Mouse (Mus musculus) CH12.LX (cell line): ENCODE data around the gene Zdhhc8. TPM values are rescaled to one million over a fixed set of nuclear protein-coding genes. Genes with fewer than 3 reads are reported as not detected.

Source experiments
- DNase-seq: peaks from one replicate; pipeline ENCODE4 v3.0.0-alpha.2; 2013; ENCODE audit errors: extremely low read depth
- H3K27ac ChIP-seq: 2 replicates; pipeline ENCODE4 v1.5.1; 2012; ENCODE audit warnings: low read depth, mild to moderate bottlenecking, control low read depth, moderate library complexity; ENCODE audit not compliant: insufficient read depth
- H3K27me3 ChIP-seq: replicated peaks from 2 replicates; pipeline ENCODE3; 2012; ENCODE audit warnings: inconsistent platforms
- H3K36me3 ChIP-seq, 2 experiments: replicated peaks in 1 of 2; 2 replicates each; pipeline versions ENCODE3 to v1.6.1; 2012; ENCODE audit warnings: inconsistent platforms in 1 of 2, low read length in 1 of 2, mild to moderate bottlenecking in 1 of 2, mixed read lengths in 1 of 2, moderate library complexity in 1 of 2; ENCODE audit not compliant: control insufficient read depth in 1 of 2, insufficient read depth in 1 of 2
- H3K4me1 ChIP-seq, 2 experiments: 2 replicates each; pipeline ENCODE4 v1.6.1; 2012; ENCODE audit warnings: inconsistent platforms in 1 of 2, moderate library complexity in 1 of 2; ENCODE audit not compliant: insufficient read depth in 2 of 2, control insufficient read depth in 1 of 2
- H3K4me2 ChIP-seq: 2 replicates; pipeline ENCODE4 v1.6.1; 2012; ENCODE audit warnings: low read depth, mild to moderate bottlenecking, control low read depth; ENCODE audit not compliant: poor library complexity, insufficient read depth, severe bottlenecking
- H3K4me3 ChIP-seq, 3 experiments: fragments of 150-350 bp in 1 of 3; sonication (generic) in 1 of 3; replicated peaks in 1 of 3; 2 replicates each; pipeline versions ENCODE3 to v1.5.1; 2011 to 2012; ENCODE audit warnings: low read depth in 2 of 3, low read length in 2 of 3, mild to moderate bottlenecking in 2 of 3, moderate library complexity in 2 of 3, control low read depth in 1 of 3, improper control_type of control experiment in 1 of 3, inconsistent platforms in 1 of 3, mixed read lengths in 1 of 3; ENCODE audit not compliant: poor library complexity in 1 of 3
- H3K79me2 ChIP-seq: replicated peaks from 2 replicates; pipeline ENCODE4 v1.6.1; 2012; ENCODE audit warnings: mild to moderate bottlenecking, moderate library complexity; ENCODE audit not compliant: control insufficient read depth, poor library complexity, insufficient read depth, severe bottlenecking; ENCODE audit errors: extremely low read depth
- H3K9ac ChIP-seq: 2 replicates; pipeline ENCODE4 v1.6.1; 2012; ENCODE audit warnings: low read depth, mild to moderate bottlenecking, control low read depth, moderate library complexity; ENCODE audit not compliant: insufficient read depth
- H3K9me3 ChIP-seq: replicated peaks from 2 replicates; pipeline ENCODE3; 2012; ENCODE audit warnings: low read length, inconsistent platforms, mixed read lengths
- CTCF ChIP-seq, 2 experiments: IDR thresholded peaks in 1 of 2; conservative IDR thresholded peaks in 1 of 2; 2 replicates each; pipeline ENCODE4 v1.5.1; 2011 to 2012; ENCODE audit warnings: low read depth in 2 of 2, low read length in 2 of 2, improper control_type of control experiment in 1 of 2, inconsistent platforms in 1 of 2, mild to moderate bottlenecking in 1 of 2, moderate library complexity in 1 of 2
- ELF1 ChIP-seq: IDR thresholded peaks from 2 replicates; pipeline ENCODE4 v1.6.1; 2014; ENCODE audit warnings: low read depth, mild to moderate bottlenecking, inconsistent platforms, low read length, improper control_type of control experiment
- EP300 ChIP-seq: IDR thresholded peaks from 2 replicates; pipeline ENCODE4 v1.6.1; 2011; ENCODE audit warnings: low read length, improper control_type of control experiment
- GABPA ChIP-seq: IDR thresholded peaks from 2 replicates; pipeline ENCODE4 v1.6.1; 2012; ENCODE audit warnings: low read depth, low read length, improper control_type of control experiment, inconsistent platforms; ENCODE audit not compliant: insufficient replicate concordance
- HCFC1 ChIP-seq: IDR thresholded peaks from 2 replicates; pipeline ENCODE4 v1.6.1; 2012; ENCODE audit warnings: low read depth, mild to moderate bottlenecking, inconsistent platforms, low read length, improper control_type of control experiment
- JUN ChIP-seq: IDR thresholded peaks from 2 replicates; pipeline ENCODE4 v1.6.1; 2011; ENCODE audit warnings: low read depth, mild to moderate bottlenecking, low read length, improper control_type of control experiment, moderate library complexity; ENCODE audit not compliant: insufficient read depth
- MEF2A ChIP-seq: IDR thresholded peaks from 2 replicates; pipeline ENCODE4 v1.6.1; 2014; ENCODE audit warnings: low read depth, mild to moderate bottlenecking, inconsistent platforms, low read length, improper control_type of control experiment, borderline replicate concordance
- MXI1 ChIP-seq: IDR thresholded peaks from 2 replicates; pipeline ENCODE4 v1.6.1; 2011; ENCODE audit warnings: mild to moderate bottlenecking, low read depth, low read length, improper control_type of control experiment
- POLR2A ChIP-seq: IDR thresholded peaks from 2 replicates; pipeline ENCODE4 v1.6.1; 2011; ENCODE audit warnings: low read depth, mild to moderate bottlenecking, improper control_type of control experiment, low read length
- POLR2AphosphoS2 ChIP-seq: IDR thresholded peaks from 2 replicates; pipeline ENCODE4 v1.6.1; 2011; ENCODE audit warnings: low read depth, low read length, improper control_type of control experiment
- RAD21 ChIP-seq: IDR thresholded peaks from 2 replicates; pipeline ENCODE4 v1.6.1; 2011; ENCODE audit warnings: low read depth, mild to moderate bottlenecking, low read length, improper control_type of control experiment, moderate library complexity
- SMC3 ChIP-seq: IDR thresholded peaks from 2 replicates; pipeline ENCODE4 v1.6.1; 2011; ENCODE audit warnings: low read depth, low read length, improper control_type of control experiment
- UBTF ChIP-seq: IDR thresholded peaks from 2 replicates; pipeline ENCODE4 v1.6.1; 2012; ENCODE audit warnings: low read depth, mild to moderate bottlenecking, inconsistent platforms, low read length, improper control_type of control experiment, moderate library complexity
- USF2 ChIP-seq: conservative IDR thresholded peaks from 2 replicates; pipeline ENCODE4 v1.6.1; 2011; ENCODE audit warnings: low read depth, low read length, improper control_type of control experiment
- ZC3H11A ChIP-seq: IDR thresholded peaks from 2 replicates; pipeline ENCODE4 v1.6.1; 2012; ENCODE audit warnings: low read depth, mild to moderate bottlenecking, inconsistent platforms, low read length, improper control_type of control experiment
- ZKSCAN1 ChIP-seq: IDR thresholded peaks from 2 replicates; pipeline ENCODE4 v1.6.1; 2012; ENCODE audit warnings: low read depth, inconsistent platforms, low read length, improper control_type of control experiment, borderline replicate concordance
- ZMIZ1 ChIP-seq: IDR thresholded peaks from 2 replicates; pipeline ENCODE4 v1.6.1; 2012; ENCODE audit warnings: low read depth, mild to moderate bottlenecking, inconsistent platforms, low read length, improper control_type of control experiment
- dilution Hi-C: fragments of 300-500 bp; cut with MboI; formaldehyde crosslinking; loops from 2 replicates; pipeline ENCODE4 v1.14.3; 2020; ENCODE audit warnings: low sequenced_read_pairs; ENCODE audit not compliant: extremely low pct_unique_long_range_greater_than_20kb, extremely low pct_ligation_motif_present
- in situ Hi-C: fragments of 300-500 bp; cut with MboI; formaldehyde crosslinking; loops from 3 replicates; pipeline ENCODE4 v1.14.3; 2019; ENCODE audit warnings: low sequenced_read_pairs, low pct_ligation_motif_present, low pct_unique_long_range_greater_than_20kb, mixed read lengths
- polyA plus RNA-seq: library from polyadenylated mRNA; unstranded; fragments of >175 nt; gene quantifications from 2 replicates; pipeline ENCODE4 v1.2.1, GENCODE M21; 2012; ENCODE audit warnings: low read depth; ENCODE audit not compliant: insufficient read length
- total RNA-seq, 2 experiments: library from RNA; depleted of rRNA; stranded (reverse); fragments of 300-350 nt in 1 of 2; fragments of >200 nt in 1 of 2; gene quantifications; 2 replicates each; pipeline ENCODE4 v1.2.3; 2012 to 2014

The Zdhhc8 gene
- total and polyA plus RNA-seq, 3 experiments = 3.2 to 15.2 (median 10.3) TPM

- Histone ChIP-seq H3K9me3 (no peaks in the 10 kb centered on the region), H3K4me2 (no peak overlapping the region), H3K79me2 (peaks cover 17% of the 10 kb centered on the region), H3K27me3 (no peaks in the 10 kb centered on the region), H3K9ac (no peak overlapping the region), H3K4me3 (no peak overlapping the region), H3K36me3 (peaks cover 69 to 90% of the 10 kb centered on the region in 2 experiments), H3K4me1 (no peaks in the 10 kb centered on the region), H3K27ac (no peak overlapping the region)
- in situ Hi-C loops = no loop called here
- DNase-seq = no peak
- TF ChIP-seq ELF1 (no peak), RAD21 (no peak), JUN (no peak), ZC3H11A (no peak)
- dilution Hi-C loops = no loop called here
Measured at GRCm38 (mm10) chr16:18275166-18275565, 40.2 kb upstream of the Zdhhc8 start.

GRCm38 (mm10) chr16:18268182-18268581, 33.2 kb upstream of the Zdhhc8 start:
- Histone ChIP-seq H3K36me3 (peaks cover 68 to 91% of the 10 kb centered on the region in 2 experiments), H3K4me1 (no peaks in the 10 kb centered on the region), H3K4me2 (no peak overlapping the region), H3K27me3 (no peaks in the 10 kb centered on the region), H3K27ac (no peak overlapping the region), H3K4me3 (no peak overlapping the region), H3K9ac (no peak overlapping the region), H3K9me3 (no peaks in the 10 kb centered on the region), H3K79me2 (peaks cover 25% of the 10 kb centered on the region)
- DNase-seq = peak; percentile 51
- dilution Hi-C loops = no loop called here
- in situ Hi-C loops = no loop called here
- TF ChIP-seq ZKSCAN1 (no peak), CTCF (conservative IDR thresholded peaks at IDR 0.05 in 1 of 2, IDR thresholded peaks at IDR 0.05 in 1 of 2; ENCODE audit: low read depth in 2 of 2, low read length in 2 of 2) (peak; percentile 16 to 58; a peak in 2 of 4 replicates), SMC3 (peak; percentile 10; the same call in 1 of the 2 replicates), ZMIZ1 (no peak), RAD21 (peak; percentile 31)

DNA sequence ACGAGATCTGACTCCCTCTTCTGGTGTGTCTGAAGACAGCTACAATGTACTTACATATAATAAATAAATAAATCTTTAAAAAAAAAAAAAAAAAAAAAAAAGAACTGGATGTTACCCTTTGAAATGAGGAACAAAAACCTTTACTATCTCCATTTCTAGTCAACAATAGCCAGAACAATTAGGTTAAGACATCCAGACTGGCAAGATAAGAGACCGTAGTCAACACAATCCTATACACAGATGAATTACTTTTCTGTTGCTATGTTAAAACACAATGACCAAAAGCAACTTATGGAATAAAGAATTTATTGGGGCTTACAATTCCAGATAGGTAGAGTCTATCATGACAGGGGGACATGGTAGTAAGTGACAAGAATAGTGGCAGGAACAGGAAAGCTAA, 30.1 kb upstream of the Zdhhc8 start:
- Histone ChIP-seq H3K9me3 (no peaks in the 10 kb centered on the region), H3K36me3 (peaks cover 69 to 90% of the 10 kb centered on the region in 2 experiments), H3K27ac (no peak overlapping the region), H3K79me2 (peaks cover 35% of the 10 kb centered on the region), H3K4me2 (no peak overlapping the region), H3K4me3 (no peak overlapping the region), H3K9ac (no peak overlapping the region), H3K27me3 (no peaks in the 10 kb centered on the region), H3K4me1 (no peaks in the 10 kb centered on the region)
- dilution Hi-C loops (no loop called here), in situ Hi-C loops (no loop called here)
- DNase-seq = no peak
- TF ChIP-seq HCFC1 (no peak), EP300 (no peak), POLR2AphosphoS2 (no peak), USF2 (no peak), MXI1 (no peak), GABPA (no peak), ZMIZ1 (no peak), SMC3 (no peak), UBTF (no peak), POLR2A (no peak), RAD21 (no peak), ELF1 (no peak), MEF2A (no peak)
